Mouse (Mus musculus) forebrain, embryonic 12.5 days (tissue): ENCODE results near the gene Ubr4. TPM values are rescaled to one million over a fixed set of nuclear protein-coding genes. Genes with fewer than 3 reads are reported as not detected.
A peak's percentile ranks its signal among the peaks of the same experiment; 100 is the strongest.
"Not testable (repeated sequence)": the region's sequence is repeated elsewhere in the genome, so short reads cannot be mapped to it uniquely, and the experiment has no call there.

Source experiments
- ATAC-seq: fragments of 200-750 bp; cut with Nextera tagmentation; 2 replicates; pipeline ENCODE4 v1.8.0; 2017; ENCODE audit warnings: moderate TSS enrichment; ENCODE audit not compliant: low FRiP score
- H3K27ac ChIP-seq: fragments of 300-500 bp; sonication (generic); 2 replicates; pipeline ENCODE4 v1.5.1; 2016; ENCODE audit warnings: mild to moderate bottlenecking
- H3K27me3 ChIP-seq: fragments of 300-500 bp; sonication (generic); 2 replicates; pipeline ENCODE4 v1.6.1; 2016; ENCODE audit warnings: mild to moderate bottlenecking
- H3K36me3 ChIP-seq: fragments of 300-500 bp; sonication (generic); replicated peaks from 2 replicates; pipeline ENCODE4 v1.6.1; 2016; ENCODE audit warnings: mild to moderate bottlenecking
- H3K4me1 ChIP-seq: fragments of 300-500 bp; sonication (generic); 2 replicates; pipeline ENCODE4 v1.6.1; 2016
- H3K4me2 ChIP-seq: fragments of 300-500 bp; sonication (generic); 2 replicates; pipeline ENCODE4 v1.6.1; 2016; ENCODE audit warnings: mild to moderate bottlenecking, moderate library complexity
- H3K4me3 ChIP-seq: fragments of 300-500 bp; sonication (generic); replicated peaks from 2 replicates; pipeline ENCODE4 v1.5.1; 2016; ENCODE audit warnings: mild to moderate bottlenecking
- H3K9ac ChIP-seq: fragments of 300-500 bp; sonication (generic); 2 replicates; pipeline ENCODE4 v1.6.1; 2016; ENCODE audit warnings: mild to moderate bottlenecking
- H3K9me3 ChIP-seq: fragments of 300-500 bp; sonication (generic); 2 replicates; pipeline ENCODE4 v1.6.1; 2016
- WGBS: fragments of 180-500 bp; shearing (Covaris S2); methylation state at CpG from one replicate; pipeline ENCODE4 v1.1.7; 2016; 5-methylcytosine and 5-hydroxymethylcytosine counted together
- microRNA-seq: library from miRNA; unstranded; fragments of <30 nt; microRNA quantifications from one replicate; pipeline ENCODE4, GENCODE M21; 2017
- polyA plus RNA-seq: library from polyadenylated mRNA; unstranded; fragments of >200 nt; fragmentation: Nextera tagmentation; extraction: Ambion mirVana; gene quantifications from 2 replicates; pipeline ENCODE4 v1.2.1, GENCODE M21; 2016

Ubr4 gene
- polyA plus RNA-seq, 1 experiment from 2014 or later = 81.5 TPM

GRCm38 (mm10) chr4:139530248-139530647 is 177.8 kb downstream of the Ubr4 start, which contains the start of gene Iffo2:
Iffo2 (plus strand) TSS chr4:139530548.
- H3K9me3 ChIP-seq, H3K9ac ChIP-seq, H3K4me3 ChIP-seq, H3K4me2 ChIP-seq, H3K36me3 ChIP-seq, ATAC-seq, H3K27ac ChIP-seq, H3K27me3 ChIP-seq: not testable (repeated sequence)
- H3K4me1 ChIP-seq = peaks cover 13% of the 10 kb centered on the region
- 87% methylated on average over 5 of the region's 5 CpGs for WGBS

GRCm38 (mm10) chr4:139532081-139532480 is 179.7 kb downstream of the Ubr4 start:
- no peak for ATAC-seq
- H3K9me3 ChIP-seq = no peaks in the 10 kb centered on the region
- WGBS = 92% methylated on average over 10 of the region's 10 CpGs
- peaks cover 12% of the 10 kb centered on the region for H3K4me1 ChIP-seq
- H3K27ac ChIP-seq = no peak overlapping the region
- H3K4me3 ChIP-seq = no peak overlapping the region
- H3K4me2 ChIP-seq = no peak overlapping the region
- no peaks in the 10 kb centered on the region for H3K27me3 ChIP-seq
- no peaks in the 10 kb centered on the region for H3K36me3 ChIP-seq
- no peak overlapping the region for H3K9ac ChIP-seq

DNA sequence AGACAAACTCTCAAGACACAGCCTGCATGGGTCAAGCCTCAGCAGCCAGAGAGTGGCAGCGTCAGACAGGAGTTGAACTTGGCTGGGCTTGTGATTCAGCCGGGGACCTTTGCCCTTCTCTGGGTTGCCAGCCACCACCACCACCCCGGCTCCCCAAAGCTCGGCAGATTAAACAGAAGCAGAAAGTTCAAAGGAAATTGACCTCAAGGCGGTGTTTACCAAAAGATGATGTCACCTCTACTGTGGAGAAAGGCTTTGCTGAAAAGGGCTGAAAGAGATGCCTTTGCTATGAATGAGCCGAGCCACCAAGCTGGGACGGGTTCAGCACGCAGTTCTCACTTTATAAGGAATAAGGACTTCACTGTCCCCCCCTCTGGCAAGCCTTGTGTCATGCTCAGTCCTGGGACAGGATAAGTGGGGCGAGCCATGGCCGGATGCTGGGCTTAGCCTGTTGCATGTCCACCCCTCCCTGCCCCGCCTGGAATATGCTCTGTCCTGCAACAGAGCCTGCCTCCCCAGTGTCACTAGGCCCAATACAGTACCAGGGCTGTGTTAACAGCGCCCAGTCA is 182.8 kb downstream of the Ubr4 start:
- no peaks in the 10 kb centered on the region for H3K9me3 ChIP-seq
- no peaks in the 10 kb centered on the region for H3K36me3 ChIP-seq
- peaks cover 12% of the 10 kb centered on the region for H3K4me1 ChIP-seq
- H3K4me2 ChIP-seq = no peak overlapping the region
- no peak overlapping the region for H3K27ac ChIP-seq
- H3K4me3 ChIP-seq = no peak overlapping the region
- WGBS = 22% methylated on average over 12 of the region's 12 CpGs
- ATAC-seq = no peak
- H3K9ac ChIP-seq = 0 out of 2 replicates have a peak overlapping the region, but pooled peaks have one; percentile 1
- no peaks in the 10 kb centered on the region; the same call in 1 of the 2 replicates for H3K27me3 ChIP-seq

- Histone ChIP-seq H3K36me3 (no peaks in the 10 kb centered on the region), H3K9me3 (no peaks in the 10 kb centered on the region), H3K4me3 (no peak overlapping the region), H3K9ac (no peak overlapping the region), H3K27me3 (no peaks in the 10 kb centered on the region; the same call in 1 of the 2 replicates), H3K4me1 (peaks cover 12% of the 10 kb centered on the region), H3K4me2 (no peak overlapping the region), H3K27ac (no peak overlapping the region)
- ATAC-seq = no peak
- WGBS = 52% methylated on average over 7 of the region's 7 CpGs
Observed at GRCm38 (mm10) chr4:139535719-139536118, 183.3 kb downstream of the Ubr4 start.

DNA sequence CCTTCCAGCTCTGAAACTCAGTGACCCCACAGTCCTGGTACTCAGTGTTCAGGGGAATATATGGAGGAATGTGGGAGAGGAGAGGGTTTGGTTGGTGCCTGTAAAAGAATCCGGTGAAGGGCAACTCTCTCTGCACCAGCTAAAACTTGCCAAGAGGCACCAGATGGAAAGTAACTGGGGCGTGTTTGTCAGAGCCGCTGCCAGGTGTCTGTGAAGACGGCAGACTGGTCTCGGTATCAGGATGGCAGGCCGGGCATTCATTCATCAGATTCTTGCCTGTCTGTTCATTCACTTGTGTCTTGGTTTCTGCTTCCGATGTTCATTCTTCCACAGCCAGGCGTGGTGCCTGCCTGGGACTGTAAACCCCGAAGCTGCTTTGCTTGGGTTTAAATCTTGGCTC is 184.3 kb downstream of the Ubr4 start:
- Histone ChIP-seq H3K9ac (no peak overlapping the region), H3K27me3 (no peaks in the 10 kb centered on the region; the same call in 1 of the 2 replicates)

More for the DNA sequence above, 184.3 kb downstream of the Ubr4 start:
- no peak overlapping the region for H3K27ac ChIP-seq
- H3K9me3 ChIP-seq = no peaks in the 10 kb centered on the region
- ATAC-seq = no peak
- no peak overlapping the region for H3K4me2 ChIP-seq
- H3K36me3 ChIP-seq = no peaks in the 10 kb centered on the region
- H3K4me3 ChIP-seq = no peak overlapping the region
- peaks cover 12% of the 10 kb centered on the region for H3K4me1 ChIP-seq
- WGBS = 84% methylated on average over 9 of the region's 9 CpGs

Small RNA genes within 50 kb of the gene (microRNA-seq; reads per million reads assigned to microRNA genes)
- gene Gm24245 (2.9 reads per million, percentile 6 among the genes with 10 or more reads in this experiment), gene Gm25732 (1.5 reads per million)

Other genes with a start within 250 kb of the Ubr4 start
- gene Minos1, start 221.5 kb upstream of the Ubr4 start, polyA plus RNA-seq = 416 and 438 TPM in 2 replicates
- gene Capzb, start 159.7 kb upstream of the Ubr4 start, polyA plus RNA-seq = 307 and 312 TPM in 2 replicates
- 11.6 and 12.5 TPM in 2 replicates for gene Pqlc2, start 41.9 kb upstream of the Ubr4 start, polyA plus RNA-seq
- 70.7 and 78.1 TPM in 2 replicates for gene Akr7a5, start 41.9 kb upstream of the Ubr4 start, polyA plus RNA-seq
- 113 and 126 TPM in 2 replicates for gene Mrto4, start within 50 bp of the Ubr4 start, polyA plus RNA-seq
- 34.9 and 35.6 TPM in 2 replicates for gene Emc1, start within 50 bp of the Ubr4 start, polyA plus RNA-seq
- gene Iffo2, start 177.9 kb downstream of the Ubr4 start, polyA plus RNA-seq = 3.3 and 4.5 TPM in 2 replicates